Mouse (Mus musculus): ENCODE results near the gene Pycr1.
A peak's percentile ranks its signal among the peaks of the same experiment; 100 is the strongest.

DNA sequence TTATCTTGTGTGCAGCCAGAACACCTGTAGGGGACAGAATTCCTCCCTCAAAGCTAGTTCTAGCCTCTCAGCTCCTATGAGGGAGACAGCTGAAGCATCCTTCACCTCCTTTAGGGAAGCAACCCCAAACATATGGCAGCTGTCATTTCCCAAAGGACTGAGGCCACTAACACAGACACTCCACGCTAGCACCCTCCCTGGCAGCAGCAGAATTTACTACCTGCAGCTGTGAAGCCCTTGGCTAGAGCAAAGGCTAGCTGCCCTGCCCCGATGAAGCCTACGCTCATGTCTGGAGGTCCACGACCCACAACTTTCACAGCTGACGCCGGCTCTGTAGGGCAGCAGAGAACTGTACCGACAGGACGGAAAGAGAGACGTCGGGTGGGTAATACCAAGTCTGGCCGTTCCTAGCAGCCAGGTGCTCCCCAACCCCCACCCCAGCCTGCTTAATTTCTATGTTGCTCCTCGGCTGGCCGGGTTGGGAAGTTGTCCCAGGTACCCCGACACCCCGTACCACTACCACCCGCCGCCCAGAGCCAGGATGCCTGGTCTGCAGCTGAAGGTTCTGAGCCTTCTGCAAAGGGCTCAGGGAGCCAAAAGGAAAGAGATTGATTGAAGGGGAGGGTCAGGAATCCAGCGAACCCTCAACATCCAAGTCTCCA, 499 bp downstream of the Pycr1 start:
- TF ChIP-seq POLR2A (IDR thresholded peaks at IDR 0.05; ENCODE audit: low read depth, low read length) (no peak), E2F4 (IDR thresholded peaks at IDR 0.05; ENCODE audit: insufficient replicate concordance, low read depth, low read length) (no peak), CTCF (conservative IDR thresholded peaks at IDR 0.05 in 1 of 2, IDR thresholded peaks at IDR 0.05 in 1 of 2; ENCODE audit: low read depth in 2 of 2, low read length in 2 of 2) (peak in 1 of 2 experiments; percentile 27; a peak in 1 of 4 replicates), MAZ (IDR thresholded peaks at IDR 0.05; ENCODE audit: low read depth, low read length) (no peak), MXI1 (IDR thresholded peaks at IDR 0.05; ENCODE audit: low read depth, low read length) (no peak; the same call in 1 of the 2 replicates), NELFE (IDR thresholded peaks at IDR 0.05; ENCODE audit: low read depth, low read length) (no peak), KAT2A (IDR thresholded peaks at IDR 0.05; ENCODE audit: insufficient replicate concordance, low read length) (no peak), JUN (IDR thresholded peaks at IDR 0.05; ENCODE audit: insufficient read depth, low read depth, low read length) (no peak), EP300 (IDR thresholded peaks at IDR 0.05; ENCODE audit: low read length) (no peak), ZMIZ1 (IDR thresholded peaks at IDR 0.05; ENCODE audit: low read depth, low read length) (no peak), ETS1 (conservative IDR thresholded peaks at IDR 0.05; ENCODE audit: low read depth, low read length) (no peak)
